Mouse (Mus musculus): ENCODE data around the gene Slfnl1. TPM values are rescaled to one million over a fixed set of nuclear protein-coding genes. Genes with fewer than 3 reads are reported as not detected.

The Slfnl1 gene
- polyA plus RNA-seq, 1 experiment: not detected

GRCm38 (mm10) chr4:120528171-120528570 lies 3.9 kb upstream of the Slfnl1 start:
- H3K4me1 ChIP-seq (ENCODE audit: control insufficient read depth, insufficient read depth, low read length): peaks cover 4% of the 10 kb centered on the region
- H3K27ac ChIP-seq (ENCODE audit: insufficient read depth, low read depth, low read length): no peak overlapping the region
- no peak overlapping the region for H3K4me3 ChIP-seq (ENCODE audit: insufficient read depth, low read length)
- TF ChIP-seq CTCF (IDR thresholded peaks at IDR 0.05; ENCODE audit: low read depth, low read length): no peak
- no peak for TF ChIP-seq POLR2A (IDR thresholded peaks at IDR 0.05; ENCODE audit: borderline replicate concordance, low read depth, low read length)

DNA sequence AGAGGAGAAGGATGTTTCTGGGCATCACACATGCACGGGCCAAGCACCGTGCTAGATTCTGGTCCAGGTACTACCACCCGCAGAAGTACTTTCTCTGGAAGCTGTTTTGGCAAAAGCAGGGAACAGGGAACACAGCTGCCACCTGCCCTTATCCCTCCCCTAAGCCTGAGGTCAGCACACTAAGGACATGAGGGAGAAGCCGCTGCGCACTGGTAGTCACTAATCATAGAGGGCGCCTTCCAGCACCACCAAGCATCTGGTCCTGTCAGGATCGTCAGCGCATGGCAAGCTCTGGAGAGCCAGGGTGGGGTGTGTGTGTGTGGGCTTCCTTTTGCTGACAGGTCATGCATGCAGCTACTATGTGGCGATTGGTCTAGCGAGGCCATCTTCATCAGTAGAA lies 6.6 kb downstream of the Slfnl1 start:
- TF ChIP-seq CTCF (IDR thresholded peaks at IDR 0.05; ENCODE audit: low read depth, low read length): no peak
- no peak for TF ChIP-seq POLR2A (IDR thresholded peaks at IDR 0.05; ENCODE audit: borderline replicate concordance, low read depth, low read length)
- H3K4me3 ChIP-seq (ENCODE audit: insufficient read depth, low read length): no peak overlapping the region

DNA sequence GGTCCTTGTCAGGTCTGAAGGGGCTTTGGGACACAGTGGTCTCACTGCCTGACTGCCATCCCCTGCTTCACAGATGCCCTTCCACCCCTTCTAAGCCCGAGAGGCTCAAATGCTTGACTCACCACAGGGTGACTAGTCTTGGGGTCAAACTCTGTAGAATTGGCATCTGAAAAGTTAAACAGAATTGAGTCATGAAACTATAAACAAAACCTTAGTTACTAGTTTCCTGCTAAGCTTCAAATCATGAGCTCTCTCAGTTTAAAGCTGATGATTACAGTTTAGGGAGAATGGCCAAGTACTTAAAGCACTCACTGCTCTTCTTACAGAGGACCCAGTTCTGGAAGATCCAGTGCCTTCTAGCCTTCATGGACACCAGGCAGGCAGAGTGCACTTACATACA lies 12.9 kb downstream of the Slfnl1 start:
- no peaks in the 10 kb centered on the region for H3K4me1 ChIP-seq (ENCODE audit: control insufficient read depth, insufficient read depth, low read length)
- H3K27ac ChIP-seq (ENCODE audit: insufficient read depth, low read depth, low read length): no peak overlapping the region
- TF ChIP-seq POLR2A (IDR thresholded peaks at IDR 0.05; ENCODE audit: borderline replicate concordance, low read depth, low read length) (no peak), CTCF (IDR thresholded peaks at IDR 0.05; ENCODE audit: low read depth, low read length) (no peak)
- H3K4me3 ChIP-seq (ENCODE audit: insufficient read depth, low read length): no peak overlapping the region

More for the DNA sequence above, 6.6 kb downstream of the Slfnl1 start:
- Histone ChIP-seq H3K27ac (ENCODE audit: insufficient read depth, low read depth, low read length) (no peak overlapping the region), H3K4me1 (ENCODE audit: control insufficient read depth, insufficient read depth, low read length) (no peaks in the 10 kb centered on the region)

DNA sequence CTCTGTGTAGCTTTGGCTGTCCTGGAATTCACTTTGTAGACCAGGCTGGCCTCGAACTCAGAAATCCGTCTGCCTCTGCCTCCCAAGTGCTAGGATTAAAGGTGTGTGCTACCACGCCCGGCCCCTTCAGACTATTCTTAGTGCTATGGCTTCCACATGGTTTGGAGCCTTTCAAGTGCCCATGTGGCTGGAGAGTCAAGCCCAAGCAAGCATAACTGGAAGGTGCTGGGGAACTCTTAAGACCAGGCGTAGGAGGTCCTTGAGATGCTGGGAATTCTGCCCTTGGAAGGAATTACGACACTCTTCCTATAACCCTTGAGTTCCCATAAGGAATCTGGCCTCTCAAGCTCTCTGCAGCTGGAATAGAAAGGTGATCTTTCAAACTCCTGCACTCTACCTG lies 24.6 kb downstream of the Slfnl1 start:
- H3K4me3 ChIP-seq (ENCODE audit: insufficient read depth, low read length): no peak overlapping the region
- no peaks in the 10 kb centered on the region for H3K4me1 ChIP-seq (ENCODE audit: control insufficient read depth, insufficient read depth, low read length)
- H3K27ac ChIP-seq (ENCODE audit: insufficient read depth, low read depth, low read length): no peak overlapping the region
- no peak for TF ChIP-seq CTCF (IDR thresholded peaks at IDR 0.05; ENCODE audit: low read depth, low read length)
- TF ChIP-seq POLR2A (IDR thresholded peaks at IDR 0.05; ENCODE audit: borderline replicate concordance, low read depth, low read length): no peak

DNA sequence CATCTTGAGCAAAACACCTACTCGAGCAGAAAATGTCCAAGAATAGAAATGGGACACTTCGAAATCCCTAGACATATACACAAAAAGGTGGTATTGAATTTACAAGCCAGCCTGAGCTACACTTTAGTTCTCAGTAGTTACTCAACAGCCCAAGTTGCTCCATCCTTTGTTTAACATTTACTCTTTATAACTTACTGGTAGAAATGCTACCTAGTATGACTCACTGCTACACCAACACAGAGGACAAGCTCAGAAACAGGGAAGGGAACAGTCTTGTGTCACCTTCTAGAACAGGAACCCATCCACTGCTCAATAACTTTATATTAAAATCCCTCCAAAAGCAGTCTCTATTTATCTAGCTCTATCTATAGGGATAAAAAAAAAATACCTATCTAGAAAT lies 33.7 kb downstream of the Slfnl1 start:
- H3K4me1 ChIP-seq (ENCODE audit: control insufficient read depth, insufficient read depth, low read length): peaks cover 14% of the 10 kb centered on the region
- no peak overlapping the region for H3K4me3 ChIP-seq (ENCODE audit: insufficient read depth, low read length)
- TF ChIP-seq POLR2A (IDR thresholded peaks at IDR 0.05; ENCODE audit: borderline replicate concordance, low read depth, low read length): no peak
- TF ChIP-seq CTCF (IDR thresholded peaks at IDR 0.05; ENCODE audit: low read depth, low read length): no peak
- H3K27ac ChIP-seq (ENCODE audit: insufficient read depth, low read depth, low read length): no peak overlapping the region

GRCm38 (mm10) chr4:120568005-120568404 lies 36.0 kb downstream of the Slfnl1 start:
- Histone ChIP-seq H3K27ac (ENCODE audit: insufficient read depth, low read depth, low read length) (no peak overlapping the region), H3K4me3 (ENCODE audit: insufficient read depth, low read length) (no peak overlapping the region), H3K4me1 (ENCODE audit: control insufficient read depth, insufficient read depth, low read length) (peaks cover 14% of the 10 kb centered on the region)
- no peak for TF ChIP-seq POLR2A (IDR thresholded peaks at IDR 0.05; ENCODE audit: borderline replicate concordance, low read depth, low read length)
- no peak for TF ChIP-seq CTCF (IDR thresholded peaks at IDR 0.05; ENCODE audit: low read depth, low read length)

DNA sequence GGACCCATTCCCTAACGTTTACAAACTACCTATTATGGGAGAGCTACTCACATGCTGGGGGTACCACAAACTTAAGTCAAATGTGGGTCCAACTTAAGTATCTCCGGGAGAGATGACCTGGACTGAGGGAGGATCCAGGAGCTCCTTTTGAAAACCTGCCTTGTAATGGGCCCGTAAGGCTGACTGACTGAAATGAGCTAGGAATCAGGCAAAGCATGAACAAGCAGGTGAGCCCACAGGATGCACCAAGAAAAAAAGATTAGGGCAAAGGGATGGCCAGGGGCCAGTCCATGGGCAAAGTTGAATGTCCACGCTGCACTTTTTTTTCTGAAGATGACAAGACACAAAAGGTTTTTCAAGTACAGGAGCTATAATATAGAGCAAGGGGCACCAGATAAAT lies 37.0 kb downstream of the Slfnl1 start:
- TF ChIP-seq CTCF (IDR thresholded peaks at IDR 0.05; ENCODE audit: low read depth, low read length) (no peak), POLR2A (IDR thresholded peaks at IDR 0.05; ENCODE audit: borderline replicate concordance, low read depth, low read length) (no peak)
- H3K4me1 ChIP-seq (ENCODE audit: control insufficient read depth, insufficient read depth, low read length): peaks cover 14% of the 10 kb centered on the region
- no peak overlapping the region for H3K27ac ChIP-seq (ENCODE audit: insufficient read depth, low read depth, low read length)
- peak overlapping the region; percentile 90 for H3K4me3 ChIP-seq (ENCODE audit: insufficient read depth, low read length)

DNA sequence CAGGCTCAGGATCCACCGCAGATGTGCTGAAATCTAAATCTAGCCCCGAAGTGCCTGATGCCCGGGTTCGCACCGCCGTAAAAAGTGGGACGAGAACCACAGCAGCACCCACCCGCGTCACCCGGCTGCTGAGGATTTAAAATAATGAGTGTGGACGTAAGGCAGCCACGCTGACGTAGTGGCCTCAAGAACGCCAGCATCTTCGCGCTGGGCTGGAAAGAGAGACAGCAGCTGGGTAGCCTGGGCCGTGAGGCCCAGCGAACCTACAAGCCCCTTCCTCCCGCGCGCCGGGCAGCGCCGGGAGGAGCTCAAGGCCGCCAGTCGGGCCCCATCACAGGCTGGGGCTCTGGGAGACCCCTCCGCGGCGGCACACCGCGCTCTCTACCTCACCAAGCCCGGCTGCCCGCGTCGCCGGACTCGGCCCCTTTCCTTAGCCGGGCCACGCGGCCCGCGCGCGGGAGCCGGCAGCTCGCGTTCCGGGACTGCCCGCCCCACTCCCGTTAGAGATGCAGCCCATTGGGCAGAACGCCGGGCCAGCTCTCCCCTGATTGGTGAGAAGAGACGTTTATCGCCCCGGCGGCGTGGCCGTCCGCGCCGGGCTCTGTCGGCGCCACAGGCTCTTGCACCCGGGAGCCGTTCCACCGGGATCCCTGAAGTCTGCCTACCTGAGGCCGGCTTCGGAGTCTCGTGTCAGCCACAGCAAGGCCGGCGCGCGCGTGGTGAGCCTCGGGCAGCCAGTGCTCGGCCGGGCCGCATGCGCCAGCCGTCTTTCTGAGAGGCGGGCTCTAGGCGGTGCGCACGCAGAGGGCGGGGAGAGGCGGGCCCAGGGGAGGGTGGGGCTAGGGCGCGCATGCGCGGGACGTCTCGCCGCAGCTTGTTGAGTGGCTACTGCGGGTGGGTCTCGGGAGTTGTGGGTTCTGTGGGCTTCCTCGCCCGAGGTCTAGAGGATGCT lies 37.7 kb downstream of the Slfnl1 start, which contains the start of gene Ctps:
Gene Ctps, minus strand, starts transcription at position 791 of the 952 bp plus-strand sequence.
- peak within 1 kb of the TSS; percentile 25 for H3K27ac ChIP-seq (ENCODE audit: insufficient read depth, low read depth, low read length)
- TF ChIP-seq POLR2A (IDR thresholded peaks at IDR 0.05; ENCODE audit: borderline replicate concordance, low read depth, low read length) (no peak), CTCF (IDR thresholded peaks at IDR 0.05; ENCODE audit: low read depth, low read length) (no peak)
- H3K4me3 ChIP-seq (ENCODE audit: insufficient read depth, low read length): peak within 1 kb of the TSS; percentile 90
- peaks cover 14% of the 10 kb centered on the region for H3K4me1 ChIP-seq (ENCODE audit: control insufficient read depth, insufficient read depth, low read length)

GRCm38 (mm10) chr4:120570438-120571069 lies 38.5 kb downstream of the Slfnl1 start:
- Histone ChIP-seq H3K4me1 (ENCODE audit: control insufficient read depth, insufficient read depth, low read length) (peaks cover 13% of the 10 kb centered on the region), H3K27ac (ENCODE audit: insufficient read depth, low read depth, low read length) (no peak overlapping the region), H3K4me3 (ENCODE audit: insufficient read depth, low read length) (peak overlapping the region; percentile 90)
- TF ChIP-seq CTCF (IDR thresholded peaks at IDR 0.05; ENCODE audit: low read depth, low read length) (no peak), POLR2A (IDR thresholded peaks at IDR 0.05; ENCODE audit: borderline replicate concordance, low read depth, low read length) (no peak)

DNA sequence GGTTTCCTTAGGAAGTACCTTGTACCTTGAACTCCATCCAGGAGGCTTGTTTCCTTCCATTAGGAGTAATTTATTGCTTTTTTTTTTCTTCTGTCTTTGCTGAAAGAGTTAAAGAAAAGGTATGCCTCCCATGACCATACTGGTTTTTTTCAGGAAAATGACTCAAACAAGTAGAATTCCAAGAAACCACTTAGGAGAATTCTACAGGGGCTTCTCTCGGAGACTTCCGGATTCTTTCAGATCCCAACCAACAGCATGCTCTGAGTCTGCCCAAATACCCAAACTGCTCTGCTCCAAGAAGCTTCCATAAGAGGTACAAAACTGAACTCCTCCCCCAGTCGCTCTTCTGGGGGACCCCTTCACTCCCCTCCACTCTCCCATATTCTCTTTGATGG lies 39.0 kb downstream of the Slfnl1 start:
- Histone ChIP-seq H3K4me3 (ENCODE audit: insufficient read depth, low read length) (no peak overlapping the region), H3K27ac (ENCODE audit: insufficient read depth, low read depth, low read length) (no peak overlapping the region), H3K4me1 (ENCODE audit: control insufficient read depth, insufficient read depth, low read length) (peaks cover 12% of the 10 kb centered on the region)
- TF ChIP-seq POLR2A (IDR thresholded peaks at IDR 0.05; ENCODE audit: borderline replicate concordance, low read depth, low read length) (no peak), CTCF (IDR thresholded peaks at IDR 0.05; ENCODE audit: low read depth, low read length) (no peak)

Data from bone marrow macrophage, adult 2 months (primary cell).